Mouse (Mus musculus) lung, embryonic 14.5 days (tissue): ENCODE results near the gene Plekha5. TPM values are rescaled to one million over a fixed set of nuclear protein-coding genes. Genes with fewer than 3 reads are reported as not detected.

Experiments
- ATAC-seq: fragments of 200-750 bp; cut with Nextera tagmentation; 2 replicates; pipeline ENCODE4 v1.8.0; 2017; ENCODE audit warnings: mild to moderate bottlenecking, moderate TSS enrichment, moderate library complexity; ENCODE audit not compliant: insufficient read depth
- DNase-seq: peaks from one replicate; pipeline ENCODE4 v3.0.0-alpha.2; 2015
- H3K27ac ChIP-seq: fragments of 300-500 bp; sonication (generic); 2 replicates; pipeline ENCODE4 v1.5.1; 2014; ENCODE audit warnings: low read depth, mild to moderate bottlenecking, moderate library complexity
- H3K27me3 ChIP-seq: fragments of 300-500 bp; sonication (generic); 2 replicates; pipeline ENCODE4 v1.6.1; 2014; ENCODE audit warnings: low read length, control low read depth; ENCODE audit not compliant: insufficient read depth
- H3K36me3 ChIP-seq: fragments of 300-500 bp; sonication (generic); 2 replicates; pipeline ENCODE4 v1.6.1; 2014; ENCODE audit warnings: control low read depth; ENCODE audit not compliant: insufficient read depth
- H3K4me1 ChIP-seq: fragments of 300-500 bp; sonication (generic); 2 replicates; pipeline ENCODE4 v1.6.1; 2014; ENCODE audit warnings: antibody characterized with exemption, control low read depth; ENCODE audit not compliant: insufficient read depth
- H3K4me2 ChIP-seq: fragments of 300-500 bp; sonication (generic); 2 replicates; pipeline ENCODE4 v1.6.1; 2014; ENCODE audit warnings: mild to moderate bottlenecking
- H3K4me3 ChIP-seq: fragments of 300-500 bp; sonication (generic); 2 replicates; pipeline ENCODE4 v1.5.1; 2014; ENCODE audit warnings: low read depth, low read length
- H3K9ac ChIP-seq: fragments of 300-500 bp; sonication (generic); 2 replicates; pipeline ENCODE4 v1.6.1; 2014
- H3K9me3 ChIP-seq: fragments of 300-500 bp; sonication (generic); 2 replicates; pipeline ENCODE4 v1.6.1; 2016; ENCODE audit warnings: low read depth, low read length, control low read depth
- CTCF ChIP-seq: IDR thresholded peaks from 2 replicates; pipeline ENCODE4 v1.5.1; 2016; ENCODE audit warnings: antibody characterized with exemption, low read depth
- WGBS: fragments of 180-500 bp; shearing (Covaris S2); extraction: QIAGEN DNeasy Blood & Tissue Kit; methylation state at CpG from one replicate; pipeline ENCODE4 v1.1.7; 2014; 5-methylcytosine and 5-hydroxymethylcytosine counted together
- polyA plus RNA-seq: library from polyadenylated mRNA; unstranded; fragments of >200 nt; fragmentation: Nextera tagmentation; extraction: Ambion mirVana; gene quantifications from 2 replicates; pipeline ENCODE4 v1.2.1, GENCODE M21; 2014

Gene Plekha5
- polyA plus RNA-seq, 1 experiment from 2014 or later: 54.3 TPM

DNA sequence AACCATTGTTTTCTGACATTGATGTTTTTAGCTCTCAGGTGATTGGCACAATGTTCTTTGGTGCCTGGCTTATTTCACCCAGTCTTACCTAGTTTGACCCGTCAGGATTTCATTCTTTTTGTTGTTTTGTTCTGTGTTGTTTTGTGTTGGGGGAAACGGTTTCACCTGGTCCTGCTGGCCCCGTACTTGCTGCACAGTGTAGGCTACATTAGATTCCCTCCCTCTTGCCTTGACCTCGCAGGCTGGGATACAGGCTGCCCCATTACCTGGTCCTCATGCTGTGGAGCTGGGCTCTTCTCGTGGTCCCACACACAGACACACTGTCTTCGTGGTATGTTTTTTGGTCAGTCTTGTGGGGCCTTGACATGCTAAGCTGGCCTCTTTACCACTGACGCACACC, 20.3 kb downstream of the Plekha5 start:
- Histone ChIP-seq H3K27me3 (no peaks in the 10 kb centered on the region), H3K9ac (no peak overlapping the region), H3K4me3 (no peak overlapping the region), H3K4me2 (no peak overlapping the region), H3K27ac (no peak overlapping the region), H3K4me1 (no peaks in the 10 kb centered on the region), H3K9me3 (no peaks in the 10 kb centered on the region), H3K36me3 (peaks cover 7% of the 10 kb centered on the region; the same call in 1 of the 2 replicates)
- WGBS: 72% methylated on average over 7 of the region's 7 CpGs
- TF ChIP-seq CTCF: no peak
- DNase-seq (no peak), ATAC-seq (no peak)

DNA sequence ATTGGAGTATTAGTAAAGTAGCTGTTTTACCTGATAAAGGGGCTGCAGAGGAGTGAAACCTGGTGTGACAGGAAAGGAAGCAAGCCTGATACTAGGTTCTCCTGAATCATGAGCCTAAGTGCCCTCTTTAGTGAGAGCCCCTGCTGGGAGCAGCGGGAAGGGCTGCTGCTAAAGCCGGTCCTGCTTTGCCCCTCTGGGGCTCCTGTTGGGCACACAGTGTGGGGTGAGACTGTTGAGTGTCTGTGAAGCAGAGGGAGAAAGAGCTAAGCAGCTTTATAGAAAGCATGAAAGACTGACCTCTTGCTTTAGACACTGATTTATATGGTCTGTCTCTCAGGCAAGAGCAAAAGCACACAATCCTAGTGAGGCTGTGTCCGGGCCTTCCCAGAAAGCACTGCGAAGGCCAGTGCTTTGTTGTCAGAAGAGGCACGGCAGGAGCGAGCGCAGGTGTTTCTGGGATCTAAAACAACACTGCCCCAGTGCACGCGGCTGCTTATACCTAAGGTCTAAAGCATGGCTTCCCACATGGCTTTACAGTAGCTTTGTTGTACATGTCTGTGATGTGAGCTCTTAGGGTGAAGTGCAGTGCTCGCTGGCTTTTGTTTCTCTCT, 21.1 kb downstream of the Plekha5 start:
- H3K27ac ChIP-seq: no peak overlapping the region
- WGBS: 36% methylated on average over 10 of the region's 10 CpGs

DNA sequence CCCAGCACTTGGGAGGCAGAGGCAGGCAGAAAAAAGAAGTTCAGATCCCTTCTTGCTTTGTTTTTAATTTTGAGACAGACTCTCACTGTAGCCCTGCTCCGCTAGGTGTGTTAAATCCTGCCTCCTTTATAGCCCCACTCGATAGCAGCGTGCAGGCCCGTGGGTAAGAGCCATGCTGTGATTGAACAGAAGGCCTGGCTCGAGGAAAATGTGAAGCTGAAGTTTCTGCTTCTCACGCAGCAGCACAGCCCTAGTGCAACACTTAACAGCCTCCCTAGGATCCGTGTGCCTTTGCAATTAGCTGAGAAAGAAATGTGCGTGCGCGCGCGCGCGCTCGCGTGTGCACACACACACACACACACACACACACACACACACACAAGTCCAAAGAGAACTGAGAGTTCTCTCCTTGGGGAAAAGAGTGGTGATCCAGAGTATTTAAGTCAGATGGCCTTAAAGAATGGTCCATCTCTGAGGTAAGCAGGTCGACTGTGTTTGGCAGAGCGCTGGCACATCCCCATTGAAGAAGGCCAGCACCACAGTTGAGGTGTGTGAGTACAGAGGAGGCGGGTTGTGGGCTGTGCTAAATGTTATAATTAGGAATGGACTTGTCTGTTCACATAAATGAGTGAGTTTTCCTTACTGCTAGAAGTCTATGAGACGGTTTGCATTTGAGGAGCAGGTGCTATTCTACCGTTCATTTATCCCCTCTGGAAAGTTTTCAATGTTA, 24.3 kb downstream of the Plekha5 start:
- no peak overlapping the region for H3K9ac ChIP-seq
- no peaks in the 10 kb centered on the region for H3K4me1 ChIP-seq
- H3K36me3 ChIP-seq: peaks cover 7% of the 10 kb centered on the region; the same call in 1 of the 2 replicates
- H3K4me2 ChIP-seq: no peak overlapping the region
- ATAC-seq (no peak), DNase-seq (no peak)
- WGBS: 92% methylated on average over 21 of the region's 21 CpGs
- TF ChIP-seq CTCF: no peak
- H3K9me3 ChIP-seq: no peaks in the 10 kb centered on the region
- H3K27ac ChIP-seq: no peak overlapping the region
- H3K27me3 ChIP-seq: no peaks in the 10 kb centered on the region
- H3K4me3 ChIP-seq: no peak overlapping the region

More for the DNA sequence above, 21.1 kb downstream of the Plekha5 start:
- Histone ChIP-seq H3K4me1 (no peaks in the 10 kb centered on the region), H3K36me3 (peaks cover 7% of the 10 kb centered on the region; the same call in 1 of the 2 replicates), H3K4me2 (no peak overlapping the region), H3K4me3 (no peak overlapping the region), H3K9ac (no peak overlapping the region), H3K9me3 (no peaks in the 10 kb centered on the region), H3K27me3 (no peaks in the 10 kb centered on the region)
- ATAC-seq (no peak), DNase-seq (no peak)
- no peak for TF ChIP-seq CTCF

DNA sequence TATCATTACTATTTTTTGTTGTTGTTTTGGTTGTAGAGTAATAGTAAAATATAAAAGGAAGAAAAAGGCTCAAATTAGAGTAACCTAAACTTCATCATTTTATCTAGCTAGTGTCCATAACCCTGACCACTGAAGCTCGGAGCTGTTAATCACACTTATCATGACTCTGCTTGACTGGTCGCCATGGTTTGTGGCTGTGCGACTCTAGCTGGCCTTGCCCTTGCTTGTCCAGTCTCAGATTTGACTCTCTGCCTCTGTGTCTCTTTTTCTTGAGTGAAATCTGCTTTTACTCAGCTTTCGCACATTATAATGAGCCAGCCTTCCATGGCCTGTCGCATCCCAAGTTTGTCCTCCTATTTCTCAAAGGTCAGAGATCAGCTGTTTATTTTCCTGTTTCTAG, 26.8 kb downstream of the Plekha5 start:
- Histone ChIP-seq H3K27ac (no peak overlapping the region), H3K4me1 (no peaks in the 10 kb centered on the region), H3K36me3 (peaks cover 7% of the 10 kb centered on the region; the same call in 1 of the 2 replicates), H3K9ac (no peak overlapping the region), H3K4me2 (no peak overlapping the region), H3K4me3 (no peak overlapping the region), H3K27me3 (no peaks in the 10 kb centered on the region), H3K9me3 (no peaks in the 10 kb centered on the region)
- 81% methylated on average over 5 of the region's 5 CpGs for WGBS
- DNase-seq: no peak
- no peak for TF ChIP-seq CTCF
- no peak for ATAC-seq

DNA sequence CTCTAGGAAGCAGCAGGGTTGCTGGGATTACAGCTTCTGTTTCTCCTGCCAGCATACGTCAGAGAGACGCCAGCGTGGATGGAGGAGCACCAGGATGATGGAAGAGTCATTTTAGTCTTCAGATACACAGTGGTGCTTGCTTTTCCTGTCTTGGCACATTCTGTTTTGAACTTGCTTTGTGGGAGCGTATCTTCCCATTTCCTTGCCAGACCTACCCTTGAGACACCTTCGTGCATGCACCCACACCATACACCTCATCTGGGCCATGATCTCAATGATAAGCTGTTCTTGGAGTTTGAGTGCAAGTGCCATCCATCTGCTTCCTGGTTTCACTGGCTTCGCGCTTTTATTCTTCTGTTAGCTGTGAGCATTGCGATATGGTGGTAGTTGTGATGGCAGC, 28.9 kb downstream of the Plekha5 start:
- H3K9me3 ChIP-seq: no peaks in the 10 kb centered on the region
- H3K4me2 ChIP-seq: no peak overlapping the region
- WGBS: 98% methylated on average over 8 of the region's 8 CpGs
- no peak overlapping the region for H3K27ac ChIP-seq
- no peak for TF ChIP-seq CTCF
- no peaks in the 10 kb centered on the region for H3K4me1 ChIP-seq
- H3K9ac ChIP-seq: no peak overlapping the region
- no peaks in the 10 kb centered on the region for H3K27me3 ChIP-seq
- no peak for DNase-seq
- no peak for ATAC-seq
- no peak overlapping the region for H3K4me3 ChIP-seq
- peaks cover 4% of the 10 kb centered on the region; the same call in 1 of the 2 replicates for H3K36me3 ChIP-seq

DNA sequence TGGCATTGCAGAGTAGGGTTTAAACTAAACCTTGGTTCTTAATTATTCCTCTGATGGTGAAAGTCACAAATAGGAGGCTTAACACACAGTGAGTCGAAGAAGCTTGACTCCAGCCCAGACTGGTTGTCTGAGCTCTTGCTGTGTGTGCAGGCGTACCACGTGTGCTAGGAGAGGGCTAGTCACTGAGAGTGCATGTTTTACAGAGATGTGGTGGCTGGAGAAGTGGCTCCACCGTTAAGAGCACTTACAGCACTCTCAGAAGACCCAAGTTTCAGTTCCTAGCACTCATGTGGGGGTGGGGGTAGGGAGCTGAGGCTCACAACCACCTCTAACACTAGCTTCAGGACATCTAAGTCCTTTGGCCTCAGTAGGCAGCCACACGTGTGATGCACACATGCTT, 29.6 kb downstream of the Plekha5 start:
- H3K4me3 ChIP-seq: no peak overlapping the region
- H3K36me3 ChIP-seq: no peaks in the 10 kb centered on the region
- no peak overlapping the region for H3K4me2 ChIP-seq
- no peak overlapping the region for H3K9ac ChIP-seq
- H3K4me1 ChIP-seq: no peaks in the 10 kb centered on the region
- DNase-seq: no peak
- WGBS: 71% methylated on average over 5 of the region's 5 CpGs
- no peaks in the 10 kb centered on the region for H3K9me3 ChIP-seq
- ATAC-seq: no peak
- H3K27me3 ChIP-seq: no peaks in the 10 kb centered on the region
- no peak overlapping the region for H3K27ac ChIP-seq
- no peak for TF ChIP-seq CTCF

DNA sequence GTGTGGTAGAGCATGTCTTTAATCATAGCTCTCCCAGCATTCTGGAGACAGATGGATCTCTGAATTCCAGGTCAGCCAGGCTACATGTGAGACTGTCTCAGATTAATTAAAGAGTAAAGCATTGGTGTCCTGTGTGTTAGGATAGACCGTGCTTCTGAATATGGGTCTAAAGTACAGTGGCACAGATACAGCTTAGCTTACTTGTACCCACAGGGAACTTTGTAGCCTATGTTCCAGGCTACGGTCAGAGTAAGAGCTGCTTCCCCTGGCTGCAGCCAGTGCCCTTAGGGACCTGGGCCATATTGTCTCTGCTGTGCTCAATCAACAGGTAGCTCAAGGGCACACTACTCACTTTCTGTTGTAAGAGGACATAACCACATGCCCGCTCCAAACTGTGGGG, 30.5 kb downstream of the Plekha5 start:
- no peaks in the 10 kb centered on the region for H3K27me3 ChIP-seq
- H3K4me2 ChIP-seq: no peak overlapping the region
- ATAC-seq (no peak), DNase-seq (no peak)
- no peak overlapping the region for H3K27ac ChIP-seq
- no peaks in the 10 kb centered on the region for H3K36me3 ChIP-seq
- 90% methylated on average over 3 of the region's 3 CpGs for WGBS
- TF ChIP-seq CTCF: no peak
- H3K4me3 ChIP-seq: no peak overlapping the region
- no peak overlapping the region for H3K9ac ChIP-seq
- H3K4me1 ChIP-seq: no peaks in the 10 kb centered on the region
- H3K9me3 ChIP-seq: no peaks in the 10 kb centered on the region
